Mouse (Mus musculus): Measurements from ENCODE around the gene Hist2h2be. TPM values are rescaled to one million over a fixed set of nuclear protein-coding genes. Genes with fewer than 3 reads are reported as not detected.

The Hist2h2be gene
- 4.3 TPM for polyA plus RNA-seq (2017; shearing (Covaris generic))

GRCm38 (mm10) chr3:96220765-96221639, at the start of gene Hist2h2be, which contains the start of gene Hist2h2ac:
TSS of gene Hist2h2be (plus strand) at chr3:96221119.
TSS of gene Hist2h2ac (minus strand) at chr3:96220880.

GRCm38 (mm10) chr3:96172197-96173178, 48.4 kb upstream of the Hist2h2be start, which contains the start of gene Sf3b4:
TSS of gene Sf3b4 (plus strand) at chr3:96172332.

DNA sequence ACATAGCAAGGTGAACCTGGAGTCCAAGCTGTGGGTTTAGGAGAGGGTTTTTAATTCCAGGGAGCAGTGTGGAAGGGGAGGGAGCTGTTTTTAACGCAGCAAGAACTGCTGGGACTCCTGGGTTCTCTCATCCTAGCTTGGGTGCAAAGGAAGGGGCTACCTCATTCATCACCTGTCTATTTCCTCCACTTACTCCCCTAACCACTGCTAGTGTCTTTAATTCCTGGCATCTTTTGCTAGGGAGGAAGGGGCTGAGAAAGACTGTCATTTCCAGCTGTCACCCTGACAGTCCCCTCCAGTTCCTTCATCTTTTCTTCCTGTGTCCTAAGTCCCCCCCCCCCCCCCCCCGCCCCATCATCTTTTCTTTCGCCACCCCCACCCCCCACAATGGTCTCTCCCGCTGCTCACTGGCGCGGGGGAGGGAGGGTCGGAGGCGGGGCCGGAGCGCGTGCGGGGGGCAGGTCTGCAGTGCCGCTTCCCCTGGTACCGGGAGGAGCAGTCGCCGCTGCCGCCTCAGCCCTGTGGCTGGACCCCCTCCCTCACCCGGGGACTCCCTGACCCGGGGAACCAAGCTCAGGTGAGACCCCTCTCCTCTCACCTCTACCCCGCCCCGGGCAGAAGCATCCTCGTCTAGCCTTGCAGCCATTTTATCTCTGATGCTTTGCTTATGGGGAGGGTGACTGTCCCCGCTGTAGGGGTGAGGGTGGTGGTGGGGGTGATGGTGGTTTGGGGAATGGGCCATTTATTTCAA, 40.0 kb upstream of the Hist2h2be start, which contains the start of gene Sv2a:
Gene Sv2a (plus strand): TSS at position 425 of the 751 bp plus-strand sequence.

DNA sequence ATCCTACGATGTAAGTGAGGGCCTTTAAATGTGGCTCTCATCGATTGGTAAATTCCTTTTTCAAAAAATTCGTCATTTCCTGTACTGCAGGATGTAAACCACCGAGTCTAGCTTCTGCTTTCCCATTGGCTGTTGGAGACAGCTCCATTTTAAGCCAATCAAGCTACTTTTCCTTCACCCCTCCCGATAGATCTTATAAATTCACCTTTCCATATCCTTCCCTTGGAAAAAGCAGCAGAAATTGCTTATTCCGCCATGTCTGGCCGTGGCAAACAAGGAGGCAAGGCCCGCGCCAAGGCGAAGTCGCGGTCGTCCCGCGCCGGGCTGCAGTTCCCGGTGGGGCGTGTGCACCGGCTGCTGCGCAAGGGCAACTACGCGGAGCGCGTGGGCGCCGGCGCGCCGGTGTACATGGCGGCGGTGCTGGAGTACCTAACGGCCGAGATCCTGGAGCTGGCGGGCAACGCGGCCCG, 1.2 kb upstream of the Hist2h2be start, which contains the start of the genes Bola1 and Hist2h2ab:
Gene Bola1 (minus strand): TSS at position 49 of the 470 bp plus-strand sequence.
Gene Hist2h2ab (plus strand): TSS at position 205 of the 470 bp plus-strand sequence.

DNA sequence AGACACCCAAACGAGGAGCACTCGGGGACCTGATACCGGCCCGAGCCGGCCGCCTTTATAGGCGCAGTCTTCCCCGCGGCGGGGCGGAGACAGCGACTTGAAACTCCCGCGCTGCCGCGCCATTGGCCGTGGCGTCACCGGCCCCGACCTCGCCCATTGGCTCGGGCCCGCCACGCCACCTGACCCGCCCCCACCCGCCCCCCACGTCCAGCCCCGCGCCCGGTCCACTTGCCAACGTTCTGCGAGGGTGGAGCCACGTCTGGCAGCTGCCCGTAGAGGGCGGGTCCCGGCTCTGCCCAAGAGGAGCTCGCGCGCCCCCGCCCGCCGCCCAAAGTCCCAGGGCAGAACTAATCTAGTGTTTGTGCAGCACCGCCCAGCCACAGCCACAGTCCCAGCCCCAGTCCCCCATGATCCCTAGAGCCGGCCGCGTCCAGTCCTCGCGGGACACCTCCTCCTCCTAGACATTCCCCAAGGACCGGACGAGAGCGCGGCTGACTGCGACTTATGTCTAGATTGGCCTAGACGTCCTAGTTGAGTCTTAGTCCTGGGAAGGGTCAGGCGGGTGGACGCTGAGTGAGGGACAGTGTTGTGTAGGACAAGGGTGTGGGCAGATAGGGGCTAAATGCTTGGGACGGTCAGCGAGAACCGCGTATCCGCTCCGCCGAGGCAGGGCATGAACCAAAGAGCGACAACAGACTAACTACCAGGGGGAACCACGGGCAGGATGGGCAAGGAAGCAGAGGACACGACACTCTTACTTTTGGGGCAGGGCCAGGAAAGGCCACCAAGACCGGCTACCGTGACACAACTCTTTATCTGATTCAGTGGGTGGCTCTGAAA, 18.3 kb downstream of the Hist2h2be start, which contains the start of gene Hist2h3c2:
Gene Hist2h3c2 (minus strand): TSS at position 174 of the 840 bp plus-strand sequence.

DNA sequence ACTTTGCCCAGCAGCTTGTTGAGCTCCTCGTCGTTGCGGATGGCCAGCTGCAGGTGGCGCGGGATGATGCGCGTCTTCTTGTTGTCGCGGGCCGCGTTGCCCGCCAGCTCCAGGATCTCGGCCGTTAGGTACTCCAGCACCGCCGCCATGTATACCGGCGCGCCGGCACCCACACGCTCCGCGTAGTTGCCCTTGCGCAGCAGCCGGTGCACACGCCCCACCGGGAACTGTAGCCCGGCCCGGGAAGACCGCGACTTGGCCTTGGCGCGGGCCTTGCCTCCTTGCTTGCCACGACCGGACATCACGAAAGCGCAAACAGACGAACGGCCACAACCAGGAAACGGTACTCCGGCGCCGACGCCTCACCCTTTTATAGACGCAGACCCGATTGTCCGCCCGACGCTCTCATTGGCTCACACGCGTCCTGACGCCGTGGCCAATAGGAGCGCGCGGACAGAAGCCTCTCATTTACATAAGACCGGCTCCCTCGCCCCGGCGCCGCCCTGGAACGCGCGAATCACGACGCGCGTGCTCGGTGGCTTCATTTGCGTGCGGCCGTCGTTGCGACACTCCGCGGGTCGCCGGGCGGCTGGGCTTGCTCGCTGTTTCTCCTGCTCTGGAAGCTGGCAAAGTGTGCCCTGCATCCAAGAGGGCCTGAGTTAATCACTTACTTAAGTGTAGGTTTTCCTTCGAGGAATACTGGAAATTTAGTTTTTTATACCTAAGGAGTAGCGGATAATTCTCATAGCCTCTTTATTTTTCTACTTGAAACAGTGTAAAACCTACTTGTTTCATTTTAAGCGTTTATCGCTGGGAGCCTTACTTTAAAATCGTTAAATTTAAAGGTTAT, 19.3 kb downstream of the Hist2h2be start, which contains the start of gene Hist2h2aa2:
Gene Hist2h2aa2 (minus strand): TSS at position 328 of the 850 bp plus-strand sequence.

GRCm38 (mm10) chr3:96245003-96245886, 24.3 kb downstream of the Hist2h2be start, which contains the start of gene Hist2h2aa1:
TSS of gene Hist2h2aa1 (plus strand) at chr3:96245497.

DNA sequence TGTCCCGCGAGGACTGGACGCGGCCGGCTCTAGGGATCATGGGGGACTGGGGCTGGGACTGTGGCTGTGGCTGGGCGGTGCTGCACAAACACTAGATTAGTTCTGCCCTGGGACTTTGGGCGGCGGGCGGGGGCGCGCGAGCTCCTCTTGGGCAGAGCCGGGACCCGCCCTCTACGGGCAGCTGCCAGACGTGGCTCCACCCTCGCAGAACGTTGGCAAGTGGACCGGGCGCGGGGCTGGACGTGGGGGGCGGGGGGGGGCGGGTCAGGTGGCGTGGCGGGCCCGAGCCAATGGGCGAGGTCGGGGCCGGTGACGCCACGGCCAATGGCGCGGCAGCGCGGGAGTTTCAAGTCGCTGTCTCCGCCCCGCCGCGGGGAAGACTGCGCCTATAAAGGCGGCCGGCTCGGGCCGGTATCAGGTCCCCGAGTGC, 25.5 kb downstream of the Hist2h2be start, which contains the start of gene Hist2h3c1:
Gene Hist2h3c1 (plus strand): TSS at position 259 of the 430 bp plus-strand sequence.

DNA sequence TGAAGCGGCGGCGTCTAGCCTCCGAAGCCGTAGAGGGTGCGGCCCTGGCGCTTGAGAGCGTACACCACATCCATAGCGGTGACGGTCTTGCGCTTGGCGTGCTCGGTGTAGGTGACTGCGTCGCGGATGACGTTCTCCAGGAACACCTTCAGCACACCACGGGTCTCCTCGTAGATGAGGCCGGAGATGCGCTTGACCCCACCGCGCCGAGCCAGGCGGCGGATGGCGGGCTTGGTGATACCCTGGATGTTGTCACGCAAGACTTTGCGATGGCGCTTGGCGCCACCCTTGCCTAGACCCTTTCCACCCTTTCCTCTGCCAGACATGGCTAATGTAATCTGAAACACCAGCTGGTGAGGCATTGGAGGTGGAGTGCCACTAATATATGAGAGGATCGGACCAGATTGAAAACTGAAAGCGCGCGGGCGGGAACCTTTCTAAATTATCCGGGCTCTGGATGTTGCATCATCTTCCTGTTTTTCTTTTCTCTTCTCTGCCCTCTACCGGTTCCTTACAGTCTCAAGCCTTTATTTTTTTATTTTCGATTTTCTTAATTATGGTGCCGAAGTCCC, 42.1 kb downstream of the Hist2h2be start, which contains the start of gene Hist2h4:
Gene Hist2h4 (minus strand): TSS at position 333 of the 572 bp plus-strand sequence.

DNA sequence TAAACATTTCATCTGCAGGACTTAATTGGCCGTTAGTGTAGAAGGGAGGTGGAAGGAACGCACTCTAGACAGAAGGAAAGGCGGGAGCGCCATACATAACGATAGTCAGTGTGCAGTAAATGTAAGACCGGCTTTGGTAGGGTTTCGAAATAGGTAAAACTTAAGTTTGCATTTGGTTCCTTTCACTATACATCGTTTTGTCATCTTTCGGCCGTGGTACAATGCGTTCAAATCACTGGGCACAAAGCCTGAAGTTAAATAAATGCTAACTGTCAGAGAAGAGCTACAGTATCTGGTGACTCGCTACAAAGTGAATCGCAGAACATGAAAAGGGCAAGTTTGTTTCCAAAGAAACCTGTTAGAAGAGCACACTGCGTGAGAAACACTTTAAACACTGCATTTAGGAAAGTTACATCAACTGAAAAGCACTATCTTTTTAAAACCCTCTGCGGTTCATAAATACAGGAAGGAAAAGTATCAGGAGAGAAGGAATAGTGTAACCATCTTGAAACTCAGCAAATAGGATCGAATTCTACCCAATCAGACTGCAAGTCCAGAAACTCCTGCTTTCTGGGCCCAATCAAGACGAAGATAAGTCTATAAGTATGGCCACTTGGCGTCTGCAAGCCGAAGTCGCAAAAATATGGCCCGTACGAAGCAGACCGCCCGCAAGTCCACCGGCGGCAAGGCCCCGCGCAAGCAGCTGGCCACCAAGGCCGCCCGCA, 47.3 kb downstream of the Hist2h2be start, which contains the start of gene Hist2h3b:
Gene Hist2h3b (plus strand): TSS at position 604 of the 725 bp plus-strand sequence.

DNA sequence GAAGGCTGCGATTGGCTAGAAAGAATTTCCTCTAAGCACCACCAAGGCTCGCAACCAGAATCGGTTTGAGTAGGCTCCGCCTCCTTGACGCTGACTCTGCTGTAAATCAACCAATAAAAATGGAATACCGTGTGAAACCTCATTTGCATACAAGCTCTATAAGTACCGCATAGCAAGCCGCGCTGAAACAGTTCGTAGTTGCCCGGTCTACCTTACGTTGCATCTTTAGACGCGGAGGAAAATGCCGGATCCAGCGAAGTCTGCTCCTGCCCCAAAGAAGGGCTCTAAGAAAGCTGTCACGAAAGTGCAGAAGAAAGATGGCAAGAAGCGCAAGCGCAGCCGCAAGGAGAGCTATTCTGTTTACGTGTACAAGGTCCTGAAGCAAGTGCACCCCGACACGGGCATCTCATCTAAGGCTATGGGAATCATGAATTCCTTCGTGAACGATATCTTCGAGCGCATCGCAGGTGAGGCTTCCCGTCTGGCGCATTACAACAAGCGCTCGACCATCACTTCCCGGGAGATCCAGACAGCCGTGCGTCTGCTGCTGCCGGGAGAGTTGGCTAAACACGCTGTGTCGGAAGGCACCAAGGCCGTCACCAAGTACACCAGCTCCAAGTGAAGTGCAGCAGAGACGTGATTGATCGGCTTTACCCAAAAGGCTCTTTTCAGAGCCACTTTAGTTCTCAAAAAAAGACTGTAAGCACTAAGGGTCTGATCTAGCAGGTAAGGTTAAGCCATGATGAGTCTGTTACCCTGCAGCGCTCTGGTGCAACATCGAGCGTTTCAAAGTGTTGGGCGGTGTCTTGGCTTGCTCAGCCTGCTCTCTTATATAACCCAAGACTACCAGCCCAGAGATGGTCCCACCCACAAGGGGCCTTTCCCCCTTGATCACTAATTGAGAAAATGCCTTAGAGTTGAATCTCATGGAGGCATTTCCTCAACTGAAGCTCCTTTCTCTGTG, 48.9 kb downstream of the Hist2h2be start, which contains the start of gene Hist2h2bb:
Gene Hist2h2bb (plus strand): TSS at position 242 of the 964 bp plus-strand sequence.

Measured in inflammation-experienced regulatory T-cells, adult 16 weeks (primary cell).